Mouse (Mus musculus) cortical plate, adult 2 months (tissue): ENCODE data around the gene Rps9.

Experiments
- CTCF ChIP-seq: fragments of 200-500 bp; IDR thresholded peaks from 2 replicates; pipeline ENCODE4 v1.5.1; 2011; ENCODE audit warnings: mild to moderate bottlenecking, control low read depth, low read length; ENCODE audit not compliant: insufficient read depth; ENCODE audit errors: extremely low read depth
- POLR2A ChIP-seq: fragments of 200-500 bp; IDR thresholded peaks from 2 replicates; pipeline ENCODE4 v1.6.1; 2011; ENCODE audit warnings: mild to moderate bottlenecking, low read length, control low read depth; ENCODE audit not compliant: insufficient read depth; ENCODE audit errors: extremely low read depth

GRCm38 (mm10) chr7:3677342-3677741 lies 26.5 kb upstream of the Rps9 start, which contains the start of gene Tmc4:
- TF ChIP-seq CTCF (no peak), POLR2A (no peak)
